Mouse (Mus musculus): ENCODE data around the gene Tex12. TPM values are rescaled to one million over a fixed set of nuclear protein-coding genes. Genes with fewer than 3 reads are reported as not detected.

The Tex12 gene
- polyA plus RNA-seq, 1 experiment from 2014 or later = 0.23 TPM

DNA sequence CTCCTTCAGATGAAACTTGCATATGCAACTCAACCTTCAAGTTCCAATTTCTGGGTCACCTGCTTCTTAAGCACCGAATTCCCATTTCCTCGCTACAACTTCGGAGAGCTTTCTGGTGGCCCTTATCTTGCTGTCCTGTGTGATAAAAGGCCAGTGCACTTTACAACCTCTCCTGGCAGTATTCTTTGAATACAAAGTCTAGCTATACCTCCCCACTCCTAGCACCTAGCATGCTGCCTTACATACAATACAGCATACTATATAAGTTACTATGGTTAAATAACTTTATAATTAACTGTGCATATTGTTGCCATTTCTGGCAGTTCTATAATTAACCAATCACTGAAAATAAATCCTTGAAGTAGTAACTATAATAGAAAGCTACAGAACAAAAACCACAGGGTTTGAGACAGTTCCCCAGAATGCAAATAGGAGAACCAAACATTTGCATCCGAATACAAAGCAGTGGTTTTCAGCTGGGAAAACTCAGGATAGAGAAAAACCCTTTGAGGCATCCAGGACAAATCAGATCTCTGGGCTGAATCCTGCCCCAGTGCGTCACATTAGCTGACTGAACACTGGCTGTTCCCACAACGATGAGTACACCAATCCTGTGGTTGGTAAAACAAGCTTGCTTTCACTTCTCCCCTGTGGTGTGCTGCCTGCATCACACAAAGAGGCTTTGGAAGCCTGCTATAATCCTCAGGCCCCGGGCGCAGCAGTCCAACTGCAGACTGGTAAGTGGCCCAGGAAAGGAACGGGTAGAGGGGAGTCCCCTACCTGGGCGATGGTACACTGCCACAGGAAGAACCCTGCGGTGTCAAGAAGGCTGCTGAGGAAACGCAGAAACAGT, 6.7 kb downstream of the Tex12 start, which contains the start of gene Il18:
Gene Il18, plus strand, starts transcription at position 587 of the 853 bp plus-strand sequence.
- H3K9ac ChIP-seq (replicated peaks) = 0 out of 2 replicates have a peak within 1 kb of the TSS, but pooled peaks have one; percentile 17
- H3K4me3 ChIP-seq (replicated peaks) = peak within 1 kb of the TSS; percentile 29
- 17% methylated on average over 12 of the region's 12 CpGs for WGBS
- ATAC-seq (ENCODE audit: low FRiP score) = peak; percentile 92
- H3K4me2 ChIP-seq = peak within 1 kb of the TSS; percentile 51
- H3K9me3 ChIP-seq (replicated peaks) = no peaks in the 10 kb centered on the region
- H3K4me1 ChIP-seq = peaks cover 14% of the 10 kb centered on the region
- no peaks in the 10 kb centered on the region for H3K36me3 ChIP-seq
- peak within 1 kb of the TSS; percentile 75 for H3K27ac ChIP-seq (replicated peaks)
- no peaks in the 10 kb centered on the region for H3K27me3 ChIP-seq (replicated peaks)

DNA sequence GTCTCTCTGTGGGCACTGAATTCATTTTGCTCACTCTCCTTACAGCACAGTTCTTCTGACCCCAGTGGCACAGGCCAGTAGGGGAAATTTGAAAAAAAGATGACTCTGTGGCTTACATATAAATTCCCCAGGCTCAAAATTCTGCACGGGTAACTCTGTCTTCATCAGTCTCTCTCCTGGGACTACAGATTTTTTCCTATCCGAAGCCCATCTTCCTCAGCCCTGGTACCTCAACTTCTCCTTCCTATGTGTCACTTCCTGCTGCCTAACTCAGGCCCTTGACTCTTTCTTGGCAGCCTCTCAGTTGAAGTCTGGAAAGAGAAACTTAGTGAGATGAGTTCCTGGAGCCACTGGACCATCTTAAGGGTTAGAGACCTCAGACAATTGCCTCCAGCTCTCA, 7.6 kb downstream of the Tex12 start:
- Histone ChIP-seq H3K27ac (replicated peaks) (no peak overlapping the region), H3K36me3 (no peaks in the 10 kb centered on the region), H3K27me3 (replicated peaks) (no peaks in the 10 kb centered on the region), H3K4me2 (no peak overlapping the region), H3K4me1 (peaks cover 14% of the 10 kb centered on the region), H3K4me3 (replicated peaks) (no peak overlapping the region), H3K9me3 (replicated peaks) (no peaks in the 10 kb centered on the region), H3K9ac (replicated peaks) (no peak overlapping the region)
- ATAC-seq (ENCODE audit: low FRiP score) = no peak
- 89% methylated on average over 2 of the region's 2 CpGs for WGBS

- H3K36me3 ChIP-seq = no peaks in the 10 kb centered on the region
- H3K4me2 ChIP-seq = no peak overlapping the region
- H3K4me3 ChIP-seq (replicated peaks) = no peak overlapping the region
- no peak overlapping the region for H3K9ac ChIP-seq (replicated peaks)
- no peaks in the 10 kb centered on the region for H3K27me3 ChIP-seq (replicated peaks)
- no peak overlapping the region for H3K27ac ChIP-seq (replicated peaks)
- ATAC-seq (ENCODE audit: low FRiP score) = no peak
- WGBS = 94% methylated on average over 5 of the region's 5 CpGs
- peaks cover 14% of the 10 kb centered on the region for H3K4me1 ChIP-seq
- H3K9me3 ChIP-seq (replicated peaks) = no peaks in the 10 kb centered on the region
These were observed 8.9 kb downstream of the Tex12 start for GRCm38 (mm10) chr9:50552206-50552605.

DNA sequence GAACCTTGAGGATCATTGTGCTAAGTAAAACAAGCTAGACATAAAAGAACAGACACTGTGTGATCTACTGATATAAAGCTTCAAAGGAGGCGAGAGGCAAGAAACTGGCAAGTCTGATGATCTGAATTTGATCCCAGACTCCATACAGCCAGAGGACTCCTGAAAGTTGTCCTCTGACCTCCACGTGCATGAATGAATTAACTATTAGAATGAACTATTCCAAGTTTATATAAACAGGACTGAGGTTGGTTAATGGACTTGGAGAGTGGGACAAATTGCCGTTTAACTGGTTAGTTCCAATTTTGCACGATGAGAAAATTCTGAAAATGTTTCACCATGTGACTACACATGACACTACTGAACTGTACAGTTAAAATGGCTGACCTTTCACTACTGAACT, 12.2 kb downstream of the Tex12 start:
- Histone ChIP-seq H3K27ac (replicated peaks) (no peak overlapping the region), H3K4me2 (no peak overlapping the region), H3K27me3 (replicated peaks) (no peaks in the 10 kb centered on the region), H3K4me3 (replicated peaks) (no peak overlapping the region), H3K9me3 (replicated peaks) (no peaks in the 10 kb centered on the region), H3K4me1 (0 out of 2 replicates have a peak, but pooled peaks cover 2% of the 10 kb centered on the region), H3K9ac (replicated peaks) (no peak overlapping the region), H3K36me3 (no peaks in the 10 kb centered on the region)
- ATAC-seq (ENCODE audit: low FRiP score) = no peak
- 91% methylated on average over 4 of the region's 4 CpGs for WGBS

- Histone ChIP-seq H3K4me2 (no peak overlapping the region), H3K9ac (replicated peaks) (no peak overlapping the region), H3K9me3 (replicated peaks) (no peaks in the 10 kb centered on the region), H3K4me3 (replicated peaks) (no peak overlapping the region), H3K4me1 (no peaks in the 10 kb centered on the region), H3K36me3 (no peaks in the 10 kb centered on the region), H3K27ac (replicated peaks) (no peak overlapping the region), H3K27me3 (replicated peaks) (no peaks in the 10 kb centered on the region)
- 64% methylated on average over 5 of the region's 5 CpGs for WGBS
- ATAC-seq (ENCODE audit: low FRiP score) = no peak
These were observed 13.2 kb downstream of the Tex12 start for GRCm38 (mm10) chr9:50547859-50548478.

GRCm38 (mm10) chr9:50542401-50542800, 18.7 kb downstream of the Tex12 start:
- no peak overlapping the region for H3K4me3 ChIP-seq (replicated peaks)
- no peaks in the 10 kb centered on the region for H3K27me3 ChIP-seq (replicated peaks)
- no peak for ATAC-seq (ENCODE audit: low FRiP score)
- no peaks in the 10 kb centered on the region for H3K36me3 ChIP-seq
- no peaks in the 10 kb centered on the region for H3K9me3 ChIP-seq (replicated peaks)
- 80% methylated on average over 9 of the region's 9 CpGs for WGBS
- no peak overlapping the region for H3K4me2 ChIP-seq
- no peak overlapping the region for H3K9ac ChIP-seq (replicated peaks)
- no peaks in the 10 kb centered on the region for H3K4me1 ChIP-seq
- H3K27ac ChIP-seq (replicated peaks) = no peak overlapping the region

DNA sequence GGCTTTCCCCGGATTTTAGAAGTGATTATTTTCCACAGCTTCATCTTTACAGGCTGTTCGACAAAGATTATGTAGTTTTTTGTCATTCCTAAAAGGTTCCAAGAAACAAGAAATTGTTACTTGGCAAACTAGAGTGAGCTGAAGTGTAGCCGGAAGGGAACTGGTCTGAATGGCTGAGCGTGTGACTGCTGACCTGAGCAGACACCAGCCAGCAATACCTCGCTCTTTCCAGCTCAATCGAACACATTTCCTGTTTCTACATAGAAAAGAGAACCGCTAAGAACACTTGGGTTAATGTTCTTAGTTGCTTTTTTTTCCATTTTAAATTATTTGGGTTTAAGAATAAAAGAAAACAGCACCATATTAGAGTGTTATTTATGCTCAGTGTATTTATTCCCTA, 21.0 kb downstream of the Tex12 start:
- Histone ChIP-seq H3K4me2 (no peak overlapping the region), H3K27me3 (replicated peaks) (no peaks in the 10 kb centered on the region), H3K9ac (replicated peaks) (no peak overlapping the region), H3K4me1 (no peaks in the 10 kb centered on the region), H3K27ac (replicated peaks) (no peak overlapping the region), H3K4me3 (replicated peaks) (no peak overlapping the region), H3K36me3 (no peaks in the 10 kb centered on the region), H3K9me3 (replicated peaks) (no peaks in the 10 kb centered on the region)
- 76% methylated on average over 7 of the region's 7 CpGs for WGBS
- ATAC-seq (ENCODE audit: low FRiP score) = no peak

DNA sequence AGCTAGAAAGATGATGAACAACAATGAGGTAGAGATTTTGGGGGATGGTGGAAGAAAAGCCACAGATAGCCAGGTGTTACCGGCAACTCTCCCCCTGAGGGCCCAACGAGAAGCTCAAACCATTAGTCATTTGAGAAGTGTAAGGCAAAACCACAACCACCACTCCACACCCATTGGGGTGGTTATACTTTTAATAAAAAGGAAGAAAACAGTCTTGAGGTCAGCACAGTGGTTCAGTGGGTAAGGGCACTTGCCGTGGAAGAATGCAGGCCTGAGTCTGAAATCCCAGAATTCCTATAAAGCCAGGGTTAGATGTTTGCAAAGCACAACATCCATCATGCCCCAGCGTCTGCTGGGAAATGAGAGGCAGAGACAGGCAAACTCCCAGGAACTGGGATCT, 23.8 kb downstream of the Tex12 start:
- H3K9me3 ChIP-seq (replicated peaks) = no peaks in the 10 kb centered on the region
- ATAC-seq (ENCODE audit: low FRiP score) = no peak
- no peak overlapping the region for H3K4me3 ChIP-seq (replicated peaks)
- WGBS = 78% methylated on average over 4 of the region's 4 CpGs
- H3K27me3 ChIP-seq (replicated peaks) = no peaks in the 10 kb centered on the region
- no peak overlapping the region for H3K27ac ChIP-seq (replicated peaks)
- H3K9ac ChIP-seq (replicated peaks) = no peak overlapping the region
- H3K4me1 ChIP-seq = no peaks in the 10 kb centered on the region
- no peaks in the 10 kb centered on the region for H3K36me3 ChIP-seq
- H3K4me2 ChIP-seq = no peak overlapping the region

- ATAC-seq (ENCODE audit: low FRiP score) = no peak
- Histone ChIP-seq H3K27ac (replicated peaks) (no peak overlapping the region), H3K4me1 (no peaks in the 10 kb centered on the region), H3K9ac (replicated peaks) (no peak overlapping the region), H3K27me3 (replicated peaks) (no peaks in the 10 kb centered on the region), H3K4me3 (replicated peaks) (no peak overlapping the region), H3K9me3 (replicated peaks) (no peaks in the 10 kb centered on the region), H3K36me3 (no peaks in the 10 kb centered on the region), H3K4me2 (no peak overlapping the region)
- 86% methylated on average over 7 of the region's 7 CpGs for WGBS
These were observed 24.5 kb downstream of the Tex12 start for GRCm38 (mm10) chr9:50536603-50537135.

DNA sequence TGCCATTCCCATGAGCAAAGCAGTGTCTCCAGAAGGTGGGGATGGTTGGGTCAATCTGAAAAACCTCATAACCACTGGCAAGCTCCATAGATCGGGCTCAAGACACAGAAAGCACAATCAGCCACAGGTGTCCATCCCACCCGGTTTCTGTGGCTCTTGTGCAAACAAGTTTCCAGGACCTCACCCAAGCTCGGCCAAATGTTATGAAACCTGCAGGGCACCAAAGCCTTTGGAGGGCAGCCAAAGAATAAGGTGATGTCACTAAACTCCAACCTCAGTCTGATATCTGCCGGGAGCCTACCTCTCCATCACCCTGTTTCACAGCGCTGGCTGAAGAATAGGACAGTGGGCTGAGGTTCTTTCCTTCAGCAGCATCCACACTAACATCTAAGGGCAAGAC, 25.2 kb downstream of the Tex12 start:
- H3K9me3 ChIP-seq (replicated peaks) = no peaks in the 10 kb centered on the region
- no peak overlapping the region for H3K4me3 ChIP-seq (replicated peaks)
- no peak for ATAC-seq (ENCODE audit: low FRiP score)
- H3K4me1 ChIP-seq = no peaks in the 10 kb centered on the region
- H3K4me2 ChIP-seq = no peak overlapping the region
- H3K9ac ChIP-seq (replicated peaks) = no peak overlapping the region
- H3K27ac ChIP-seq (replicated peaks) = no peak overlapping the region
- no peaks in the 10 kb centered on the region for H3K27me3 ChIP-seq (replicated peaks)
- 83% methylated on average over 5 of the region's 5 CpGs for WGBS
- no peaks in the 10 kb centered on the region for H3K36me3 ChIP-seq

DNA sequence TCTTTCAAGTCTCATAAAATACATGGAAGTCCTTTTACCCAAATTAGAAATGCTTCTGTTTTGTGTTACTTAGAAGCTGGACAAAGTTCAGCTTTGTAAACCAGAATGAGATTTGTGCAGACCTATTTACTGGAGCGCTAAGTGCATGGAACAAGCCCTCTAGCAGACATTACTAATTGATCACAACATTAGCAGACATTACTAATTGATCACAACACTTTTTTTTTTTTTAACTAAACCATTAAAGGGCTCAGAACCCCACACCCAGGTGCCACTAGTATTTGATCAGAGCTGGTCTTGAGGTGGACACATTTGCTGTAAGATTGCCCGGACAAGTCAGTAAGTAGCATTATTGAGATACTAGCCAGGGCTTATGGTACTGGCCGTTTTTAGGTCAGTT, 27.3 kb downstream of the Tex12 start:
- no peak for ATAC-seq (ENCODE audit: low FRiP score)
- Histone ChIP-seq H3K4me3 (replicated peaks) (no peak overlapping the region), H3K36me3 (no peaks in the 10 kb centered on the region), H3K27me3 (replicated peaks) (no peaks in the 10 kb centered on the region), H3K9me3 (replicated peaks) (no peaks in the 10 kb centered on the region), H3K27ac (replicated peaks) (no peak overlapping the region), H3K4me1 (no peaks in the 10 kb centered on the region), H3K4me2 (no peak overlapping the region), H3K9ac (replicated peaks) (no peak overlapping the region)
- WGBS = 84% methylated on average over 3 of the region's 3 CpGs

DNA sequence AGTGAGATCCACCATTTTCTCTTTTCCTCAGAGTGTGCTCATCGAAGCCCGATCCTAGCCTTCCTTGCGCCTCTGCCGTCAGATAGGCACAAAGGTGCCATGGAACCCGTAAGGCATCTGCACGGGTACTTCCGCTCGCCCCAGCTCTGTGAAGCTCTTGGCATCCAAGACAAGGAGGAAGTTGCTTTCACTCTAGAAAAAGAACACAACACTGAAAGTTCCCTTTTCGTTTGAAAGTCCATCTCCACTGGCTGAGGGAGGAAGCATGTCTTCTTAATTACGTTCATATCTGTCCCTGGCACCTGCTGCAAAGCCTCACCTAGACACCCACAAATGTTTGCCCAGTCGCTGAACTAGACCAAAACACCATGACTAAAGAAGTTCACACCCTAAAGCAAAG, 27.8 kb downstream of the Tex12 start:
- WGBS = 85% methylated on average over 11 of the region's 11 CpGs
- H3K4me3 ChIP-seq (replicated peaks) = no peak overlapping the region
- no peak overlapping the region for H3K4me2 ChIP-seq
- no peaks in the 10 kb centered on the region for H3K4me1 ChIP-seq
- no peaks in the 10 kb centered on the region for H3K36me3 ChIP-seq
- H3K27me3 ChIP-seq (replicated peaks) = no peaks in the 10 kb centered on the region
- H3K9me3 ChIP-seq (replicated peaks) = no peaks in the 10 kb centered on the region
- H3K9ac ChIP-seq (replicated peaks) = no peak overlapping the region
- H3K27ac ChIP-seq (replicated peaks) = no peak overlapping the region
- ATAC-seq (ENCODE audit: low FRiP score) = no peak

All from neural tube, embryonic 15.5 days (tissue).